Mouse (Mus musculus) lung, postnatal 0 days (tissue): ENCODE results near the gene Tmem132c.

Source experiments
- CTCF ChIP-seq: IDR thresholded peaks from 2 replicates; pipeline ENCODE4 v1.5.1; 2016; ENCODE audit warnings: antibody characterized with exemption, mild to moderate bottlenecking
- EP300 ChIP-seq: IDR thresholded peaks from 2 replicates; pipeline ENCODE4 v1.6.1; 2016; ENCODE audit warnings: antibody characterized with exemption, mild to moderate bottlenecking, control low read depth

DNA sequence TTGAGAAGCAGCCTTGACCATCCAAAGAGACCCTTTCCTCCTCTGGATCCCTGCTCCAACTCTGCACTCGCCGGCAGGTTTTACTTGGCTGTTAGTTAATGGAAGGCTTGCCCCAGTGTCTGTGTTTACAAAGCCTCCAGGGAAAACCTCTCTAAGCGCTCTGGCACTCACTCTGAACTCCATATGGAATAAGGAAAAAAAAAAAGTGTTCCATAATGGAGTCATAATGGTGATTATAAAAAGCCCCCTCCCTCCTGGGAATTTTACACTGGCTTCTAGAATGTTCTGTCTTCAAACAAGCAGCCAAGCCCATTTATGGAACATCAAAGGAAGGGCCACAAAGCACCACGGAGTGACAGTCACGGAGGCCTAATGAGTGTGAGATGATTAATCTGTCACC, 136.9 kb downstream of the Tmem132c start:
- TF ChIP-seq CTCF: no peak
- no peak for TF ChIP-seq EP300
